Mouse (Mus musculus) heart, adult 2 months (tissue): Measurements from ENCODE around the gene Apobec2.

Experiments used
- CTCF ChIP-seq: fragments of 200-600 bp; IDR thresholded peaks from 2 replicates; pipeline ENCODE4 v1.8.1; 2022; ENCODE audit warnings: antibody characterized with exemption, mild to moderate bottlenecking, moderate library complexity
- EP300 ChIP-seq: fragments of 200-500 bp; IDR thresholded peaks from 2 replicates; pipeline ENCODE4 v1.6.1; 2011; ENCODE audit warnings: low read depth, low read length, control low read depth; ENCODE audit not compliant: insufficient read depth
- POLR2A ChIP-seq: fragments of 200-500 bp; IDR thresholded peaks from 2 replicates; pipeline ENCODE4 v1.6.1; 2011; ENCODE audit warnings: mild to moderate bottlenecking, low read depth, low read length, control low read depth; ENCODE audit not compliant: insufficient read depth

- TF ChIP-seq POLR2A (no peak), CTCF (no peak), EP300 (no peak)
Measured at GRCm38 (mm10) chr17:48403848-48404247, 28.9 kb downstream of the Apobec2 start.
